Mouse (Mus musculus): ENCODE measurements around the gene Mcam. TPM values are rescaled to one million over a fixed set of nuclear protein-coding genes. Genes with fewer than 3 reads are reported as not detected.
A peak's percentile ranks its signal among the peaks of the same experiment; 100 is the strongest.

Mcam gene
- polyA plus RNA-seq, 1 experiment, result not detected

- no peaks in the 10 kb centered on the region; the same call in 1 of the 2 replicates for H3K9me3 ChIP-seq (ENCODE audit: control insufficient read depth, low read length)
- H3K4me3 ChIP-seq (replicated peaks), result peak overlapping the region; percentile 18
- TF ChIP-seq GATA1 (IDR thresholded peaks at IDR 0.05; ENCODE audit: low read length), result no peak
- peaks cover 10% of the 10 kb centered on the region for H3K4me1 ChIP-seq (ENCODE audit: control insufficient read depth)
- H3K36me3 ChIP-seq (ENCODE audit: control insufficient read depth), result no peaks in the 10 kb centered on the region
- peaks cover 74% of the 10 kb centered on the region for H3K27me3 ChIP-seq (ENCODE audit: control insufficient read depth)
Observed at GRCm38 (mm10) chr9:44130034-44130433, 4.2 kb upstream of the Mcam start.

GRCm38 (mm10) chr9:44130581-44131275, 3.5 kb upstream of the Mcam start:
- Histone ChIP-seq H3K9me3 (ENCODE audit: control insufficient read depth, low read length) (no peaks in the 10 kb centered on the region; the same call in 1 of the 2 replicates), H3K27me3 (ENCODE audit: control insufficient read depth) (peaks cover 81% of the 10 kb centered on the region), H3K36me3 (ENCODE audit: control insufficient read depth) (no peaks in the 10 kb centered on the region), H3K4me3 (replicated peaks) (no peak overlapping the region), H3K4me1 (ENCODE audit: control insufficient read depth) (peaks cover 13% of the 10 kb centered on the region)
- TF ChIP-seq GATA1 (IDR thresholded peaks at IDR 0.05; ENCODE audit: low read length) (no peak), TAL1 (IDR thresholded peaks at IDR 0.05; ENCODE audit: low read length) (no peak)

GRCm38 (mm10) chr9:44131276-44131590, 3.0 kb upstream of the Mcam start:
- no peak for TF ChIP-seq GATA1 (IDR thresholded peaks at IDR 0.05; ENCODE audit: low read length)
- Histone ChIP-seq H3K4me1 (ENCODE audit: control insufficient read depth) (peaks cover 13% of the 10 kb centered on the region), H3K27me3 (ENCODE audit: control insufficient read depth) (peaks cover 86% of the 10 kb centered on the region)

DNA sequence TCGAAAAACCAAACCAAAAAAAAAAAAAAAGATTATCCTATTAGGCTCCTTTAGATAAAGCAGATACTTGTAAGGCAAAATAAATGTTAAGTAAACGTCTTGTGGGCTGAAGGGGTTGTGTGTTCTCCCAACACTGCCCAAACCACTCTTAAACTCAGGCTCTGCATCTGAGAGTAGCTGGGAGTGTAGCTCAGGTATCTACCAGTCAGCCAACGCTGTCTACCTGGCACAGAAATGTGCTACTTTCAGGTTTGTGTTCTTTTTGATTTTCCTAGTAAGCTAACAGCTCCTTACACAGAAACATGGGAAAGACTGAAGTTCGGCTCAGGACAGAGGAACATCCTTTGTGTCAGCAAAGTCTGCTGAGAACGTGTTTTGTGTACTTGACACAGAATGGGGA, 2.1 kb upstream of the Mcam start:
- Histone ChIP-seq H3K4me1 (ENCODE audit: control insufficient read depth) (peaks cover 12% of the 10 kb centered on the region), H3K9me3 (ENCODE audit: control insufficient read depth, low read length) (no peaks in the 10 kb centered on the region; the same call in 1 of the 2 replicates), H3K27me3 (ENCODE audit: control insufficient read depth) (peaks cover 96% of the 10 kb centered on the region), H3K4me3 (replicated peaks) (no peak overlapping the region), H3K36me3 (ENCODE audit: control insufficient read depth) (no peaks in the 10 kb centered on the region)
- TF ChIP-seq TAL1 (IDR thresholded peaks at IDR 0.05; ENCODE audit: low read length), result no peak
- no peak for TF ChIP-seq GATA1 (IDR thresholded peaks at IDR 0.05; ENCODE audit: low read length)

More at GRCm38 (mm10) chr9:44131276-44131590, 3.0 kb upstream of the Mcam start:
- Histone ChIP-seq H3K4me3 (replicated peaks) (no peak overlapping the region), H3K36me3 (ENCODE audit: control insufficient read depth) (no peaks in the 10 kb centered on the region), H3K9me3 (ENCODE audit: control insufficient read depth, low read length) (no peaks in the 10 kb centered on the region; the same call in 1 of the 2 replicates)

DNA sequence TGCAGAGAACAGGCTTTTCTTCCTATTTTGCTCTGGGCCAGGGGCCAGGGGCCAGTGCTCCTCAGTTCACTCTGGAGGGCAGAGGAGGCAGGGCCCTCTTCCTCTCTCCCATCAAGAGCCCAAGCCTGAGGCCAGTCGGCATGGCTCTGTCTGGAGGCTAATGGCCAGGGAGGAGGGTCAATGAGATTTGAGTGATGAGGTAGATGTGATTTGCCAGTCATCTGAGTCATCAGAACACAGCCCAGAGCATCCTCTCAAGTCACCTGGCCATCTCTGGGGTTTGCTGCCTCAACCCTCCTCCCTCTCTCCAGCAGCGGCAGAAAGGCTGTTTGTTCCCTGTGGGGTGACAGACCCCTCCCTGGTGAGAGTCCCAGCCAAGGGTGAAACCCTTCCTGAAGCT, 982 bp upstream of the Mcam start:
- peaks cover 12% of the 10 kb centered on the region for H3K4me1 ChIP-seq (ENCODE audit: control insufficient read depth)
- H3K4me3 ChIP-seq (replicated peaks), result no peak overlapping the region
- H3K9me3 ChIP-seq (ENCODE audit: control insufficient read depth, low read length), result no peaks in the 10 kb centered on the region; the same call in 1 of the 2 replicates
- H3K27me3 ChIP-seq (ENCODE audit: control insufficient read depth), result peaks cover 94% of the 10 kb centered on the region
- TF ChIP-seq GATA1 (IDR thresholded peaks at IDR 0.05; ENCODE audit: low read length), result no peak
- no peak for TF ChIP-seq TAL1 (IDR thresholded peaks at IDR 0.05; ENCODE audit: low read length)
- H3K36me3 ChIP-seq (ENCODE audit: control insufficient read depth), result no peaks in the 10 kb centered on the region

GRCm38 (mm10) chr9:44134851-44135730, 822 bp downstream of the Mcam start:
- no peaks in the 10 kb centered on the region; the same call in 1 of the 2 replicates for H3K9me3 ChIP-seq (ENCODE audit: control insufficient read depth, low read length)
- H3K27me3 ChIP-seq (ENCODE audit: control insufficient read depth), result peaks cover 76% of the 10 kb centered on the region
- H3K4me1 ChIP-seq (ENCODE audit: control insufficient read depth), result peaks cover 12% of the 10 kb centered on the region
- TF ChIP-seq TAL1 (IDR thresholded peaks at IDR 0.05; ENCODE audit: low read length) (no peak), GATA1 (IDR thresholded peaks at IDR 0.05; ENCODE audit: low read length) (no peak)
- H3K4me3 ChIP-seq (replicated peaks), result peak overlapping the region; percentile 31
- no peaks in the 10 kb centered on the region for H3K36me3 ChIP-seq (ENCODE audit: control insufficient read depth)

DNA sequence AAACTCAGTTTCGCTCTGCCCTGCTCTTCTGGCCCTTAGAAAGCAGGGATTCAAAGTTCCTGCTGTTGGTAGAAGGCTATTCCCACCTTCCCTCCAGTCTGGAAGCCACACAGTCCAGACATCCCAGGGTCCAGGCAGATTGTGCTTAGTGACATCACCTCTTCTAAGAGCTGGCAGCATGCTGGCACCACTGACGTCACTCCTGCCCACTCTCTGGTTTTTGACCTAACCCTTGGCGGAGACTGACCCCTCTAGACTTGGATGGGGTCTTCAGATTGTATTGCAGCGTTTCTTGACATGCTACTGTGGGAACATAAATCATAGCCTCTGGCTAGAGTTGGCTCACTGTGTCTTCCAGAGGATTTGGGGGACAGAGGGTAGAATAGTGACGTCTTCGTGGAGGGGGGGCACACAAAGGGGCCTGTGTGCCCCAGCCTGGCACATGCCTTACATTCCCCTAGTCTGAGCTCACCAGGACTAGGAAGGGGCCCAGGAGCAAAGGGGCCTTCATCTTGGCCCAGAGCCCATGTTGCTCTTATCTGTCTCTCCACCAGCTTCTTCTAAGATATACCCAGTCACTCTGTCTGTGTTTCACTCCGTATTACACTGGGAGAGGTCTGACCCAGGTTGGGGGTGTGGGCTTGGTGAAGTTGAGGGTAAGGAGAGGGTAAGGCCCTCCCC, 1.6 kb downstream of the Mcam start:
- TF ChIP-seq TAL1 (IDR thresholded peaks at IDR 0.05; ENCODE audit: low read length), result no peak
- no peak for TF ChIP-seq GATA1 (IDR thresholded peaks at IDR 0.05; ENCODE audit: low read length)
- Histone ChIP-seq H3K27me3 (ENCODE audit: control insufficient read depth) (peaks cover 68% of the 10 kb centered on the region), H3K36me3 (ENCODE audit: control insufficient read depth) (no peaks in the 10 kb centered on the region), H3K4me3 (replicated peaks) (no peak overlapping the region), H3K4me1 (ENCODE audit: control insufficient read depth) (peaks cover 9% of the 10 kb centered on the region), H3K9me3 (ENCODE audit: control insufficient read depth, low read length) (no peaks in the 10 kb centered on the region; the same call in 1 of the 2 replicates)

DNA sequence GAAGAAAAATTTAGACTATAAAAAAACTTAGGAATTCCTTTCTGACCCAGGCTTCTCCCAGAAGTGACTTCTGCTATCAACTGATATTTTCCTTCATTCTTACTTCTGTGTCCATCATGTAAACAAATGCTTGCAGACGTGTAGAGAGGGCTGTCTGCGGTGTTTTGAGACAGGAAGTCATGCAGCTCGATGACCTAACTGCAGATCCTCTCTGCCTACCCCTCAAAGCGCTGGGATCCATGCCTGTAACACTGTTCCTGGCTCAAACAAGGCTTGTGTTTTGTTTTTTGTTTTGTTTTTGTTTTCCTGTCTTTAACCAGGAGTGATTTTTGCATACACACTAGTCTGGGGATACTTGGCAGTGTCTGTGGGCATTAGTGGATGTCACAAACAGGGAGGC, 3.6 kb downstream of the Mcam start:
- TF ChIP-seq GATA1 (IDR thresholded peaks at IDR 0.05; ENCODE audit: low read length) (no peak), TAL1 (IDR thresholded peaks at IDR 0.05; ENCODE audit: low read length) (no peak)
- Histone ChIP-seq H3K4me3 (replicated peaks) (no peak overlapping the region), H3K9me3 (ENCODE audit: control insufficient read depth, low read length) (no peaks in the 10 kb centered on the region; the same call in 1 of the 2 replicates), H3K27me3 (ENCODE audit: control insufficient read depth) (peaks cover 48% of the 10 kb centered on the region), H3K36me3 (ENCODE audit: control insufficient read depth) (peaks cover 3% of the 10 kb centered on the region; the same call in 1 of the 2 replicates), H3K4me1 (ENCODE audit: control insufficient read depth) (peaks cover 9% of the 10 kb centered on the region)

GRCm38 (mm10) chr9:44141951-44142350, 7.7 kb downstream of the Mcam start:
- Histone ChIP-seq H3K4me1 (ENCODE audit: control insufficient read depth) (no peaks in the 10 kb centered on the region), H3K9me3 (ENCODE audit: control insufficient read depth, low read length) (no peaks in the 10 kb centered on the region), H3K27me3 (ENCODE audit: control insufficient read depth) (peaks cover 7% of the 10 kb centered on the region), H3K36me3 (ENCODE audit: control insufficient read depth) (peaks cover 29% of the 10 kb centered on the region), H3K4me3 (replicated peaks) (no peak overlapping the region)
- TF ChIP-seq GATA1 (IDR thresholded peaks at IDR 0.05; ENCODE audit: low read length), result no peak
- no peak for TF ChIP-seq TAL1 (IDR thresholded peaks at IDR 0.05; ENCODE audit: low read length)

Data from erythroblast, embryonic 14.5 days (primary cell).